Mouse (Mus musculus): Measurements from ENCODE around the gene Pilra.
"Not testable (repeated sequence)": the region's sequence is repeated elsewhere in the genome, so short reads cannot be mapped to it uniquely, and the experiment has no call there.

The Pilra gene

GRCm38 (mm10) chr5:137835966-137836520 is at the start of gene Pilra:
Pilra (minus strand) TSS chr5:137836281.
- peak; percentile 12 for DNase-seq

GRCm38 (mm10) chr5:137883345-137883744 is 47.3 kb upstream of the Pilra start:
- no peak for DNase-seq

GRCm38 (mm10) chr5:137882922-137883321 is 46.8 kb upstream of the Pilra start:
- no peak for DNase-seq

GRCm38 (mm10) chr5:137877860-137878259 is 41.8 kb upstream of the Pilra start:
- peak; percentile 26 for DNase-seq

GRCm38 (mm10) chr5:137875054-137875453 is 39.0 kb upstream of the Pilra start:
- DNase-seq: no peak

- DNase-seq: not testable (repeated sequence)
Observed at GRCm38 (mm10) chr5:137872381-137872702, 36.3 kb upstream of the Pilra start.

- not testable (repeated sequence) for DNase-seq
Observed at GRCm38 (mm10) chr5:137871644-137872380, 35.7 kb upstream of the Pilra start, which contains the start of gene Pilrb2. Pilrb2 (minus strand) TSS chr5:137871815.

GRCm38 (mm10) chr5:137868600-137868999 is 32.5 kb upstream of the Pilra start:
- not testable (repeated sequence) for DNase-seq

- not testable (repeated sequence) for DNase-seq
Observed at GRCm38 (mm10) chr5:137864008-137864407, 27.9 kb upstream of the Pilra start.

GRCm38 (mm10) chr5:137857960-137858710 is 22.1 kb upstream of the Pilra start, which contains the start of gene Pilrb1:
Pilrb1 (minus strand) TSS chr5:137858106.
- DNase-seq: not testable (repeated sequence)

- not testable (repeated sequence) for DNase-seq
Observed at GRCm38 (mm10) chr5:137856870-137857269, 20.8 kb upstream of the Pilra start.

- not testable (repeated sequence) for DNase-seq
Observed at GRCm38 (mm10) chr5:137854907-137855306, 18.8 kb upstream of the Pilra start.

GRCm38 (mm10) chr5:137850313-137850712 is 14.2 kb upstream of the Pilra start:
- not testable (repeated sequence) for DNase-seq

GRCm38 (mm10) chr5:137837110-137837509 is 1.0 kb upstream of the Pilra start:
- DNase-seq: not testable (repeated sequence)

- no peak for DNase-seq
Observed at GRCm38 (mm10) chr5:137836611-137837010, 530 bp upstream of the Pilra start.

- DNase-seq: no peak
Observed at GRCm38 (mm10) chr5:137833500-137833899, 2.6 kb downstream of the Pilra start.

- no peak for DNase-seq
Observed at GRCm38 (mm10) chr5:137831506-137831905, 4.6 kb downstream of the Pilra start.

- DNase-seq: no peak
Observed at GRCm38 (mm10) chr5:137831106-137831505, 5.0 kb downstream of the Pilra start.

- no peak for DNase-seq
Observed at GRCm38 (mm10) chr5:137830238-137830637, 5.8 kb downstream of the Pilra start.

- DNase-seq: no peak
Observed at GRCm38 (mm10) chr5:137828694-137829093, 7.4 kb downstream of the Pilra start.

- DNase-seq: no peak
Observed at GRCm38 (mm10) chr5:137826421-137826820, 9.7 kb downstream of the Pilra start.

- no peak for DNase-seq
Observed at GRCm38 (mm10) chr5:137825971-137826370, 10.1 kb downstream of the Pilra start.

GRCm38 (mm10) chr5:137825030-137825429 is 11.1 kb downstream of the Pilra start:
- DNase-seq: no peak
